Mouse (Mus musculus): ENCODE measurements around the gene Mcts2.

DNA sequence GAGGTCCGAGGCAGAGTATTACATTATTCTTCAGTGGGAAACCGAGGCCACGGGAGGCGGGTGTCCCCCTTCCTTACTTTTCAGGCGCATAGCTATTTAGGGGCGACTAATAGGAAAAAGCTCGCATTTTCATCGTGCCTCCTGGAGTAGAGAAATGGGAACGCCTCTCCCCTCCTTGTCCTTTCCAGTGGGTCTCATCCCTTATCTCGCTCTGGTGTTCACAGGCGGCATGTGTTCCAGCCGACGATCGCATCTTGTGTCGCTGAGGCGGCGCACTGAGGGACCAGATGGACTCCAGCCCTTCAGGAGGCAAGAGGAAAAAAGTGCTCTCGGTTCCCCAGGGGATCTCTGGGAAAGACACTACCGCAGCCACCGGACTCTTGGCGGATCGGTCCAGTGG lies 49.9 kb downstream of the Mcts2 start:
- TF ChIP-seq CTCF (IDR thresholded peaks at IDR 0.05; ENCODE audit: low read depth, low read length) (no peak), POLR2A (IDR thresholded peaks at IDR 0.05; ENCODE audit: insufficient read depth, low read length) (no peak)

Data from ES-Bruce4 (cell line).